Mouse (Mus musculus) liver, adult 2 months (tissue): ENCODE measurements around the gene Sf1.

Source experiments
- CTCF ChIP-seq: fragments of 200-500 bp; IDR thresholded peaks from 2 replicates; pipeline ENCODE4 v1.5.1; 2011; ENCODE audit warnings: low read depth, low read length, control low read depth
- POLR2A ChIP-seq: fragments of 200-500 bp; IDR thresholded peaks from 2 replicates; pipeline ENCODE4 v1.6.1; 2011; ENCODE audit warnings: low read length, control low read depth; ENCODE audit not compliant: insufficient read depth; ENCODE audit errors: extremely low read depth

GRCm38 (mm10) chr19:6421211-6421590 is 57.7 kb downstream of the Sf1 start:
- no peak for TF ChIP-seq CTCF
- TF ChIP-seq POLR2A: no peak
